Mouse (Mus musculus): ENCODE results near the gene Hpse2. TPM values are rescaled to one million over a fixed set of nuclear protein-coding genes. Genes with fewer than 3 reads are reported as not detected.

The Hpse2 gene
- polyA plus RNA-seq, 1 experiment, result 0.77 TPM

DNA sequence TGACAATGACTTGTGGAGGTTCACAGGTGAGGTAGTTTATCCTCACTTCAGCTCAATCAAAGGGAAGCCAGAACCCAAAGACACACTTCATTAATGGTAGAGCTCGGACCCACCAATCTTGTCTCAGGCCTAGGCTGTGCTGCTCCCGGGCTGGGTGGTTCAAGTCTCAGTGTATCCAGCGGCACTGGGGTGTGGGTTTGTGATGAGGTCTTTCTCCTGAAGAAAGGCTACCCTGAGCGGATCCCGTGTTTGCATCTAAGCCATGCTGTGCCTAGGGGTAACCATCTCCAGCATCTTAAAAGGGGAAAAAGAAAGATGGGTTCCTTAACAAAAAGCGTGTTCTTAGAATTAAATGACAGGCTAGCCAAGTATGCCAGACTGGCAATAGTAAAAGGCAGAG, 484.3 kb downstream of the Hpse2 start:
- WGBS, result 89% methylated on average over 6 of the region's 6 CpGs
- no peaks in the 10 kb centered on the region for H3K4me1 ChIP-seq (ENCODE audit: control insufficient read depth, insufficient read depth, low read length)
- no peak overlapping the region for H3K4me3 ChIP-seq (replicated peaks; ENCODE audit: extremely low read depth, low read depth, low read length)
- no peak for DNase-seq
- no peak for TF ChIP-seq CTCF (IDR thresholded peaks at IDR 0.05; ENCODE audit: insufficient read depth, low read length)
- TF ChIP-seq POLR2A (IDR thresholded peaks at IDR 0.05; ENCODE audit: borderline replicate concordance, extremely low read depth, low read depth, low read length), result no peak

DNA sequence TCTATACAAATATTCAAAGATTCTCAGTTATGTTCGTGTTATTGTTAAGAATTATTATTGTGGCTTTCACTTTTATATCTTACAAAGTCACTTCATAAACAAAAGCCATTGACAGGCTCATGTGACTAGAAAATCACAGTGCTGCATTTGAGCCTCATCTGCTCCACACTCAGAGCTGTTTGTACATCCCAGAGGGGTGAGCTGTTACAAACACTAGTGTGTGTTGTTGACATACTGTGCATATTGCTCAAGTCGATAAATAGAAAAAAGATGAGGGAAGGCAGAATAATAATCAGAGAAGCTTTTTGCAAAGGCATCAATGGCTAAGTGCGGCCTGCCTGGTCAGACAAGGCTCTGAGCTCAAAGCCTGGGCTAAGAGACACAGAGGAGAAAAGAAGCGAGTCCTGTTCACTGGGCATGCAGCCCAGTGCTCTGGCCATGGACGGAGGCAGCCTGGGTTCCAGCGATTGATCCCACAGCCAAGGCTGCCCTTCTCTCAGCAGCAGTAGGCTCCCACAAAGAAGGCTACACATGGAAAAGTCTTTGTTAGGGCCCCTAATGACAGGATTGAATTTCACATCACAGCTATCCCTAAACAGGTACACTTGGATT, 485.6 kb downstream of the Hpse2 start:
- WGBS, result 72% methylated on average over 6 of the region's 6 CpGs
- no peaks in the 10 kb centered on the region for H3K4me1 ChIP-seq (ENCODE audit: control insufficient read depth, insufficient read depth, low read length)
- H3K4me3 ChIP-seq (replicated peaks; ENCODE audit: extremely low read depth, low read depth, low read length), result no peak overlapping the region
- DNase-seq, result no peak
- TF ChIP-seq CTCF (IDR thresholded peaks at IDR 0.05; ENCODE audit: insufficient read depth, low read length) (no peak), POLR2A (IDR thresholded peaks at IDR 0.05; ENCODE audit: borderline replicate concordance, extremely low read depth, low read depth, low read length) (no peak)

GRCm38 (mm10) chr19:42891599-42891998, 496.6 kb downstream of the Hpse2 start:
- TF ChIP-seq CTCF (IDR thresholded peaks at IDR 0.05; ENCODE audit: insufficient read depth, low read length) (no peak), POLR2A (IDR thresholded peaks at IDR 0.05; ENCODE audit: borderline replicate concordance, extremely low read depth, low read depth, low read length) (no peak)
- WGBS, result 52% methylated on average over 5 of the region's 5 CpGs
- Histone ChIP-seq H3K4me3 (replicated peaks; ENCODE audit: extremely low read depth, low read depth, low read length) (no peak overlapping the region), H3K4me1 (ENCODE audit: control insufficient read depth, insufficient read depth, low read length) (no peaks in the 10 kb centered on the region)
- no peak for DNase-seq

DNA sequence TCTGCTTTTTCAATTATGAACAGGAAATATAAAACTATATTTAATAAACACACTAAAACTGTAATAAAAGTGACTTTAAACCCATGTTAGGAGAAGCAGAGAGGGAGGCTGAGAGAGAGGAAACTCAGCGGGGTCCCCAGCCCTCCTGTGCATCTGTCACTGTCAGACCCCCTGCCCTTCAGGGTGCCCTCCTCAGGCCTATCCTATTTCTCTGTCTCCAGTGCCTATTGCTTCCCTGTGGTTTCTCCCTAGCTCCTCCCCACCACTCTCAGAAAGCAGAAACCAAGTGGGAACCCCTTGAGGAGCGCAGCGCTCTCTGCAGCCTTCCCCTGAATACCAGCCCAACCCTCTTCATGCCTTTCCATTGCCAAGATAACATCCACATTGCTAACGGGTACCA, 510.5 kb downstream of the Hpse2 start:
- Histone ChIP-seq H3K4me3 (replicated peaks; ENCODE audit: extremely low read depth, low read depth, low read length) (no peak overlapping the region), H3K4me1 (ENCODE audit: control insufficient read depth, insufficient read depth, low read length) (no peaks in the 10 kb centered on the region)
- DNase-seq, result no peak
- TF ChIP-seq POLR2A (IDR thresholded peaks at IDR 0.05; ENCODE audit: borderline replicate concordance, extremely low read depth, low read depth, low read length) (no peak), CTCF (IDR thresholded peaks at IDR 0.05; ENCODE audit: insufficient read depth, low read length) (no peak)
- WGBS, result 44% methylated on average over 4 of the region's 4 CpGs

DNA sequence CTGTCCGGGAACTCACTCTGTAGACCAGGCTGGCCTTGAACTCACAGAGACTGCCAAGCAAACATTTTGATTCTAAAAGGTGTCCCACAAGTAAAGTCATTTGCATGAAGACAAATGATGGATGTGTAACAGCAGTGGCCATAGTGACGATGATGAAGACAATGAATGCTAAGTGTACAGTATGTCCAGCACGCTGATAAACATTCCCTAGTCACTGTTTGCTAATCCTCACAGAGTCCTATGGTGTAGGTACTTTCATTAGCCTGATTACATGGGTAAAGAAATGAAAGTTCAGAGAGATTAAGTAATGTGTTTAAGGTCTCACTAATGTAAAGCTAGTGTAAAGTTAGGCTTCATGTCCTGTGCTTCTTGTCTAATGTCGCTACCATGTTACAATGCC, 511.6 kb downstream of the Hpse2 start:
- no peak for TF ChIP-seq POLR2A (IDR thresholded peaks at IDR 0.05; ENCODE audit: borderline replicate concordance, extremely low read depth, low read depth, low read length)
- TF ChIP-seq CTCF (IDR thresholded peaks at IDR 0.05; ENCODE audit: insufficient read depth, low read length), result no peak
- Histone ChIP-seq H3K4me1 (ENCODE audit: control insufficient read depth, insufficient read depth, low read length) (no peaks in the 10 kb centered on the region), H3K4me3 (replicated peaks; ENCODE audit: extremely low read depth, low read depth, low read length) (no peak overlapping the region)
- 68% methylated on average over 4 of the region's 4 CpGs for WGBS
- no peak for DNase-seq

DNA sequence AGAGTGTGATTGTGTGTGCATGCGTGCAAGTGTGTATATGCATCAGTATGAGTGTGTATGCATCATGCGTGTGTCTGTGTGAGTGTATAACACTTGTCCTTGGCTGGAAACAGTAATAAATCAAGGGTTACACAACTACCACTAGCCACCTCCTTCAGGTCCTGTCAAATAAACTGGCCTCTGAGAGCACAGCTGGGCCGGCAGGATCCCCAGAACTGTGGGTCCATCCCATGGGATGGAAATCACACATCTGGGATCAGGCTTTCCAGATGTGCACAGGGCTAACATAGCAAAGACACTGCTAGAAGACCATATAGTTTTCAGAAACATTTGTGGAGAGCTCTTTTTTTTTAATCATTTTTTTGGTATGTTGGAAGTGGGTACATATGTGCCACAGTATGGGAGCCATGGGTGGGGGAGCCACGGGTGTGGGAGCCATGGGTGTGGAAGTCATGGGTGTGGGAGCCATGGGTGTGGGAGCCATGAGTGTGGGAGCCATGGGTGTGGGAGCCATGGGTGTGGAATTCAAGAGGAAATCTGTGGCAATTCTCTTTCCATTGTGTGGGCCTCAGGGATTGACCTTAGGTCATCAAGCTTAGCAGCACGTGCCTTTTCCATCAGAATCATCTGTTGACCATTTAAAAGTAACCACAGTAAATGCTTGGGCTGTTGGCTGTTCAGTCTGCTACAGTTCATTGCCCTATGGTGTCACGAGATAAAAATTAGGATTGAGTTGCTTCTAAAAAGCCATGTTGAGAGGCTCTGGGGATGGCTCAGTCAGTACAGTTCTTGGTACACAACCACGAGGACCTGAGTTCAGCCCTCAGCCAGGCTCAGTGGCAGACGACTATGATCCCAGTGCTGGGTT, 518.3 kb downstream of the Hpse2 start:
- Histone ChIP-seq H3K4me1 (ENCODE audit: control insufficient read depth, insufficient read depth, low read length) (no peaks in the 10 kb centered on the region), H3K4me3 (replicated peaks; ENCODE audit: extremely low read depth, low read depth, low read length) (no peak overlapping the region)
- WGBS, result 82% methylated on average over 8 of the region's 8 CpGs
- no peak for DNase-seq
- no peak for TF ChIP-seq POLR2A (IDR thresholded peaks at IDR 0.05; ENCODE audit: borderline replicate concordance, extremely low read depth, low read depth, low read length)
- TF ChIP-seq CTCF (IDR thresholded peaks at IDR 0.05; ENCODE audit: insufficient read depth, low read length), result no peak

GRCm38 (mm10) chr19:42868958-42869662, 519.0 kb downstream of the Hpse2 start:
- no peak overlapping the region for H3K4me3 ChIP-seq (replicated peaks; ENCODE audit: extremely low read depth, low read depth, low read length)
- no peak for DNase-seq
- H3K4me1 ChIP-seq (ENCODE audit: control insufficient read depth, insufficient read depth, low read length), result no peaks in the 10 kb centered on the region
- no peak for TF ChIP-seq POLR2A (IDR thresholded peaks at IDR 0.05; ENCODE audit: borderline replicate concordance, extremely low read depth, low read depth, low read length)
- TF ChIP-seq CTCF (IDR thresholded peaks at IDR 0.05; ENCODE audit: insufficient read depth, low read length), result no peak
- 38% methylated on average over 3 of the region's 3 CpGs for WGBS

GRCm38 (mm10) chr19:42863013-42863412, 525.1 kb downstream of the Hpse2 start:
- no peak overlapping the region for H3K4me3 ChIP-seq (replicated peaks; ENCODE audit: extremely low read depth, low read depth, low read length)
- 43% methylated on average over 3 of the region's 3 CpGs for WGBS
- no peaks in the 10 kb centered on the region for H3K4me1 ChIP-seq (ENCODE audit: control insufficient read depth, insufficient read depth, low read length)
- DNase-seq, result no peak
- no peak for TF ChIP-seq POLR2A (IDR thresholded peaks at IDR 0.05; ENCODE audit: borderline replicate concordance, extremely low read depth, low read depth, low read length)
- TF ChIP-seq CTCF (IDR thresholded peaks at IDR 0.05; ENCODE audit: insufficient read depth, low read length), result no peak

- no peak for TF ChIP-seq POLR2A (IDR thresholded peaks at IDR 0.05; ENCODE audit: borderline replicate concordance, extremely low read depth, low read depth, low read length)
- no peak for TF ChIP-seq CTCF (IDR thresholded peaks at IDR 0.05; ENCODE audit: insufficient read depth, low read length)
- 82% methylated on average over 5 of the region's 5 CpGs for WGBS
- Histone ChIP-seq H3K4me3 (replicated peaks; ENCODE audit: extremely low read depth, low read depth, low read length) (no peak overlapping the region), H3K4me1 (ENCODE audit: control insufficient read depth, insufficient read depth, low read length) (no peaks in the 10 kb centered on the region)
- no peak for DNase-seq
Observed at GRCm38 (mm10) chr19:42857096-42857495, 531.1 kb downstream of the Hpse2 start.
